Mouse (Mus musculus) forebrain, embryonic 15.5 days (tissue): Measurements from ENCODE around the gene Myo19. TPM values are rescaled to one million over a fixed set of nuclear protein-coding genes. Genes with fewer than 3 reads are reported as not detected.

ENCODE experiments used
- ATAC-seq: fragments of 200-750 bp; cut with Nextera tagmentation; replicated peaks from 2 replicates; pipeline ENCODE4 v1.8.0; 2017; ENCODE audit warnings: mild to moderate bottlenecking, moderate TSS enrichment, moderate library complexity
- H3K27ac ChIP-seq: fragments of 300-500 bp; sonication (generic); replicated peaks from 2 replicates; pipeline ENCODE4 v1.5.1; 2015; ENCODE audit warnings: mild to moderate bottlenecking, inconsistent platforms
- H3K27me3 ChIP-seq: fragments of 300-500 bp; sonication (generic); 2 replicates; pipeline ENCODE4 v1.6.1; 2015; ENCODE audit warnings: inconsistent platforms
- H3K36me3 ChIP-seq: fragments of 300-500 bp; sonication (generic); 2 replicates; pipeline ENCODE4 v1.6.1; 2015; ENCODE audit warnings: mild to moderate bottlenecking, inconsistent platforms
- H3K4me1 ChIP-seq: fragments of 300-500 bp; sonication (generic); 2 replicates; pipeline ENCODE4 v1.6.1; 2015; ENCODE audit warnings: inconsistent platforms
- H3K4me2 ChIP-seq: fragments of 300-500 bp; sonication (generic); replicated peaks from 2 replicates; pipeline ENCODE4 v1.6.1; 2015; ENCODE audit warnings: mild to moderate bottlenecking, inconsistent platforms
- H3K4me3 ChIP-seq: fragments of 300-500 bp; sonication (generic); 2 replicates; pipeline ENCODE4 v1.5.1; 2015; ENCODE audit warnings: mild to moderate bottlenecking, inconsistent platforms
- H3K9ac ChIP-seq: fragments of 300-500 bp; sonication (generic); replicated peaks from 2 replicates; pipeline ENCODE4 v1.6.1; 2015; ENCODE audit warnings: mild to moderate bottlenecking, inconsistent platforms
- H3K9me3 ChIP-seq: fragments of 300-500 bp; sonication (generic); 2 replicates; pipeline ENCODE4 v1.6.1; 2016; ENCODE audit warnings: inconsistent platforms
- WGBS: fragments of 180-500 bp; shearing (Covaris S2); methylation state at CpG from one replicate; pipeline ENCODE4 v1.1.7; 2015; ENCODE audit warnings: mixed read lengths; 5-methylcytosine and 5-hydroxymethylcytosine counted together
- polyA plus RNA-seq: library from polyadenylated mRNA; unstranded; fragments of >200 nt; fragmentation: Nextera tagmentation; extraction: Ambion mirVana; gene quantifications from 2 replicates; pipeline ENCODE4 v1.2.1, GENCODE M21; 2015

Gene Myo19
- polyA plus RNA-seq, 1 experiment from 2014 or later: 4.7 TPM

- no peak overlapping the region for H3K9ac ChIP-seq
- WGBS: 77% methylated on average over 7 of the region's 7 CpGs
- no peak overlapping the region for H3K27ac ChIP-seq
- no peaks in the 10 kb centered on the region for H3K36me3 ChIP-seq
- H3K4me1 ChIP-seq: peaks cover 13% of the 10 kb centered on the region
- no peaks in the 10 kb centered on the region for H3K9me3 ChIP-seq
- H3K27me3 ChIP-seq: no peaks in the 10 kb centered on the region
- ATAC-seq: no peak
- no peak overlapping the region for H3K4me2 ChIP-seq
- no peak overlapping the region for H3K4me3 ChIP-seq
Observed at GRCm38 (mm10) chr11:84919951-84920350, 40.0 kb downstream of the Myo19 start.

DNA sequence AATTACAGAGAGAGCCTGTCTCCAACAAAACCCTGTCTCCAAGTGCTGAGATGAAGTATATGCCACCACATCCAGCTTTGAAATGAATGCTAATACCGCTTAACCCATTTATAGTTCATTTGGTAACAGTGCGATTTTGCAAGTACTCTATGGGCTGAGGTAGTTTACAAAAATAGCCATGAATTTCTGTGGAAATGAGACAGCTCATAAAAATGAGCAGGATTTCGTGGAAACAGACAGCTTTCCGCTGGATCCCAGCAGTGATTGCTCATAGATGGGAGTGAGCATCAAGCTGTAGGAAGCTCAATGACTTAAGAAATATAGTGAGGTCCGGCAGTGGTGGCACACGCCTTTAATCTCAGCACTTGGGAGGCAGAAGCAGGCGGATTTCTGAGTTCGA lies 41.0 kb downstream of the Myo19 start:
- Histone ChIP-seq H3K4me2 (no peak overlapping the region), H3K4me1 (peaks cover 6% of the 10 kb centered on the region), H3K9ac (no peak overlapping the region), H3K27ac (no peak overlapping the region), H3K36me3 (no peaks in the 10 kb centered on the region), H3K9me3 (no peaks in the 10 kb centered on the region), H3K27me3 (no peaks in the 10 kb centered on the region), H3K4me3 (no peak overlapping the region)
- 87% methylated on average over 8 of the region's 8 CpGs for WGBS
- no peak for ATAC-seq

GRCm38 (mm10) chr11:84932261-84932660 lies 52.3 kb downstream of the Myo19 start:
- Histone ChIP-seq H3K4me3 (no peak overlapping the region), H3K9ac (no peak overlapping the region), H3K4me2 (no peak overlapping the region), H3K4me1 (no peaks in the 10 kb centered on the region), H3K27me3 (no peaks in the 10 kb centered on the region), H3K27ac (no peak overlapping the region), H3K36me3 (no peaks in the 10 kb centered on the region), H3K9me3 (no peaks in the 10 kb centered on the region)
- WGBS: 14% methylated on average over 6 of the region's 6 CpGs
- ATAC-seq: no peak

- peak overlapping the region; percentile 85 for H3K27ac ChIP-seq
- peak; percentile 89 for ATAC-seq
Observed at GRCm38 (mm10) chr11:84939508-84940053, 59.6 kb downstream of the Myo19 start.

GRCm38 (mm10) chr11:84940140-84940539 lies 60.2 kb downstream of the Myo19 start:
- H3K4me3 ChIP-seq: no peak overlapping the region
- H3K36me3 ChIP-seq: no peaks in the 10 kb centered on the region
- peaks cover 28% of the 10 kb centered on the region for H3K4me1 ChIP-seq
- H3K9me3 ChIP-seq: no peaks in the 10 kb centered on the region
- H3K9ac ChIP-seq: no peak overlapping the region
- peak overlapping the region; percentile 85 for H3K27ac ChIP-seq
- no peak for ATAC-seq
- WGBS: 54% methylated on average over 10 of the region's 10 CpGs
- H3K27me3 ChIP-seq: no peaks in the 10 kb centered on the region
- no peak overlapping the region for H3K4me2 ChIP-seq

More at GRCm38 (mm10) chr11:84939508-84940053, 59.6 kb downstream of the Myo19 start:
- H3K4me1 ChIP-seq: peaks cover 23% of the 10 kb centered on the region
- no peak overlapping the region for H3K4me3 ChIP-seq
- H3K36me3 ChIP-seq: no peaks in the 10 kb centered on the region
- no peak overlapping the region for H3K4me2 ChIP-seq
- no peak overlapping the region for H3K9ac ChIP-seq
- no peaks in the 10 kb centered on the region for H3K9me3 ChIP-seq
- H3K27me3 ChIP-seq: no peaks in the 10 kb centered on the region
- 46% methylated on average over 8 of the region's 8 CpGs for WGBS

- 1% methylated on average over 15 of the region's 15 CpGs for WGBS
- H3K36me3 ChIP-seq: no peaks in the 10 kb centered on the region
- no peak overlapping the region for H3K27ac ChIP-seq
- H3K9me3 ChIP-seq: no peaks in the 10 kb centered on the region
- no peak overlapping the region for H3K9ac ChIP-seq
- no peaks in the 10 kb centered on the region for H3K27me3 ChIP-seq
- peak overlapping the region; percentile 19 for H3K4me2 ChIP-seq
- peaks cover 48% of the 10 kb centered on the region for H3K4me1 ChIP-seq
- no peak for ATAC-seq
- no peak overlapping the region for H3K4me3 ChIP-seq
Observed at GRCm38 (mm10) chr11:84943948-84944347, 64.0 kb downstream of the Myo19 start.

DNA sequence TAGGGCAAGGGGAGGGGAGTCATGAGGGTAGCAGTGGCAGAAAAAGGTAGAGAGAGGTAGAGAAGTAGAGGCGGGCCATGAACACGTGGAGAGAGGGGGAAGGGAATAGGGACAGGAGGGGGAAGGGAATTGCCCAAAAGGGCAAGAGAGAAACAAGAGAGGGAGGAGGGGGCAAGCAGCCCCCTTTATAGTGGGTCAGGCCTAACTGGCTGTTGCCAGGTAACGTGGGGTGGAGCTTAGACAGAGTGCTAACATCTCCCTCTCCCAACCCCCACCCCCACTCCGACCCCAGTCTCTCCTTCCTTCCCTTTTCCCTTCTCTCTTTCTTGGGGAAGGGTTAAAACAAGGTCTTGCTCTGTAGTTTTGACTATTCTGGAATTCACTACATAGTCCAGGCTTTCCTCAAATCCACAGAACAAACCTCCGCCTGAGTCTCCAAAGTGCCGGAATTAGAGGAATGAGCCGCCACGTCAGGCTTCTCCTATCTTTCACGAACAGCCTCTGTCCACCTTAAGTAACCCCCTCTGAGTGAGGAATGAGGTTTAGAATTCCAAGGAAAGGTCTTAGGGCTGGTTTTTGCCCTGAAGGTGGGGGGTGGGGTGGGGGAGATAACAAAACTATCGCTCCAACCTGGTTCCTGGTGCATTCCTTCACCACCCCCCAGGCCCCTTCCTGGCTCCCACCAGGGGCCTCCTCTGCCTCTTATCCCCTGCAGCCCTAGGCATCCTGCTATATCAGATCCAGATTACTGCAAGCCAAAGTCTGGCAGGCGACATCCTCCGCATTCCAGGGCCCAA lies 64.9 kb downstream of the Myo19 start:
- Histone ChIP-seq H3K36me3 (no peaks in the 10 kb centered on the region), H3K4me2 (no peak overlapping the region), H3K27me3 (no peaks in the 10 kb centered on the region), H3K9me3 (no peaks in the 10 kb centered on the region), H3K27ac (no peak overlapping the region), H3K9ac (no peak overlapping the region), H3K4me1 (peaks cover 44% of the 10 kb centered on the region), H3K4me3 (no peak overlapping the region)
- 6% methylated on average over 12 of the region's 12 CpGs for WGBS
- no peak for ATAC-seq

DNA sequence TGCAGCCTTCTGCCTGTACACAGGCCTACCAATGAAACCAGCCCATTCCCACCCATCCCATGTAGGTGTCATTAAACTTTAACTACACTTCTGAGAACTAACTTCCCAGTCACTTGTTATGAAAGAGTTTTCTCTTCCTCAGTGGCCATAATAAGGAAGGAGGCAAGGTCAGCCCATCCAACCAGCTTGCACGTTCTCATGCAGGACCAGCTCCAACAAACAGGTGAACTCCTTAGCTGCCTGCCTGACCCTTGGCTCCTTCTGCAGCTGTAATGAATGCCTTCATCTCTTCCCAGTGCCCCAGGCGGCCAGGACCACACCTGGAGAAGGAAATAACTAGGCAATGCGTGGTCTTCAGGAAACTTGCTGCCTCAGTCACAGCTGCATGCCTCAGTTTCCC lies 65.9 kb downstream of the Myo19 start:
- H3K4me1 ChIP-seq: peaks cover 38% of the 10 kb centered on the region
- WGBS: 65% methylated on average over 3 of the region's 3 CpGs
- no peaks in the 10 kb centered on the region for H3K9me3 ChIP-seq
- no peak overlapping the region for H3K4me2 ChIP-seq
- no peak overlapping the region for H3K27ac ChIP-seq
- H3K9ac ChIP-seq: no peak overlapping the region
- no peaks in the 10 kb centered on the region for H3K27me3 ChIP-seq
- H3K36me3 ChIP-seq: no peaks in the 10 kb centered on the region
- no peak for ATAC-seq
- H3K4me3 ChIP-seq: no peak overlapping the region

DNA sequence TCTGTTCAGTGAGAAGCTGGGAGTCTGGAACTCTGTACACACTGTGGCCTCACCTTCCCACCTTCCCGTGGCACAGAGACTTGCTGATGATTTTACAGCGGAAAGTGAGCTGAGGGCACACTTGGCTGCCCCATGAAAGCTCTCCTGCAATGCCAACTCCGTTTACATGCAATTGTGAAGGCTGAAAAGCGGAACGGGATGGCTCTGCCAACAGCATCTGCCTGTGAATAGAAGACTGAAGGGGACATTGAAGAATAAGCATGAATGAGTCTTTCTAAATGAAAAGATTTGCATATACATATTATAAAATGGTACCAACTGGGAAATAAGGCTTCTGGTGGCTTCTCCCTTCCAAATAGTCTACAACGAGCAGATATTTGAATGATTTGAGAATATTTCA lies 67.3 kb downstream of the Myo19 start:
- Histone ChIP-seq H3K4me2 (no peak overlapping the region), H3K9ac (no peak overlapping the region), H3K36me3 (no peaks in the 10 kb centered on the region), H3K27me3 (no peaks in the 10 kb centered on the region), H3K4me1 (peaks cover 38% of the 10 kb centered on the region), H3K9me3 (no peaks in the 10 kb centered on the region), H3K27ac (peak overlapping the region; percentile 6), H3K4me3 (no peak overlapping the region)
- 21% methylated on average over 6 of the region's 6 CpGs for WGBS
- ATAC-seq: peak; percentile 66

- H3K4me2 ChIP-seq: no peak overlapping the region
- H3K27me3 ChIP-seq: no peaks in the 10 kb centered on the region; the same call in 1 of the 2 replicates
- peak; percentile 16; the same call in 1 of the 2 replicates for ATAC-seq
- H3K4me1 ChIP-seq: peaks cover 38% of the 10 kb centered on the region
- 23% methylated on average over 3 of the region's 3 CpGs for WGBS
- H3K9me3 ChIP-seq: no peaks in the 10 kb centered on the region
- no peaks in the 10 kb centered on the region for H3K36me3 ChIP-seq
- H3K4me3 ChIP-seq: no peak overlapping the region
- H3K9ac ChIP-seq: no peak overlapping the region
- H3K27ac ChIP-seq: peak overlapping the region; percentile 6
Observed at GRCm38 (mm10) chr11:84948114-84948513, 68.2 kb downstream of the Myo19 start.

DNA sequence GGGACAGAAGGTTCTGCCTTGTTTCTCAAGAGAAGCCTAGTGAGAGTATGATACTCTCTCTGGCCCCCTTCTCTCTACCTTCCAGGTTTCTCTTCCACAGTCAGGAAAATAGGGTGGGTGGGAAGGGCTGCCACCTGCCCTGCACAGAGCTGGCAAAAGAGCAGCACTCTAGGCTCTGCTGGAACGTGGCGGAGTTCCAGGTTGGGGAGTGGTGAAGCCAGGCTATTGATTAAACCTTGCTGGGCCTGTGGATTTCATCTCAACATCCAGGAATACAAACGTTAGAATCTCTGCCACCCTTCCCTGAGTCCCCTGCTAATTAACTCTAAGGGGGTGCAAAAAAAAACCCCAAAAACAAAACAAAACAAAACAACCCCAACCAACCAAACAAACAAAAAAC lies 68.6 kb downstream of the Myo19 start:
- peak overlapping the region; percentile 6 for H3K27ac ChIP-seq
- no peaks in the 10 kb centered on the region for H3K36me3 ChIP-seq
- H3K4me1 ChIP-seq: peaks cover 36% of the 10 kb centered on the region
- no peak overlapping the region for H3K4me3 ChIP-seq
- H3K9me3 ChIP-seq: no peaks in the 10 kb centered on the region
- no peak overlapping the region for H3K4me2 ChIP-seq
- WGBS: 34% methylated on average over 3 of the region's 3 CpGs
- H3K27me3 ChIP-seq: no peaks in the 10 kb centered on the region; the same call in 1 of the 2 replicates
- ATAC-seq: no peak
- no peak overlapping the region for H3K9ac ChIP-seq

GRCm38 (mm10) chr11:84952611-84953010 lies 72.7 kb downstream of the Myo19 start:
- H3K36me3 ChIP-seq: no peaks in the 10 kb centered on the region
- peaks cover 15% of the 10 kb centered on the region for H3K4me1 ChIP-seq
- H3K4me2 ChIP-seq: no peak overlapping the region
- no peak overlapping the region for H3K9ac ChIP-seq
- no peaks in the 10 kb centered on the region for H3K9me3 ChIP-seq
- no peak for ATAC-seq
- 41% methylated on average over 2 of the region's 2 CpGs for WGBS
- H3K27ac ChIP-seq: no peak overlapping the region
- H3K27me3 ChIP-seq: peaks cover 17% of the 10 kb centered on the region
- H3K4me3 ChIP-seq: no peak overlapping the region
